Mouse (Mus musculus) erythroblast, adult 5-6 weeks (primary cell): ENCODE measurements at regions not wholly inside any gene's neighbourhood (a gene's known extent, or its start where the extent isn't known, plus 50 kb on each side); places are given as distances from the start of the nearest gene placed in this dataset.
A peak's percentile ranks its signal among the peaks of the same experiment; 100 is the strongest.
"Not testable (repeated sequence)": the region's sequence is repeated elsewhere in the genome, so short reads cannot be mapped to it uniquely, and the experiment has no call there.

ENCODE experiments used
- ATAC-seq: replicated peaks from 2 replicates; pipeline ENCODE4 v1.8.0; 2016; ENCODE audit warnings: moderate number of reproducible peaks, mild to moderate bottlenecking, moderate TSS enrichment, inconsistent platforms; ENCODE audit not compliant: poor library complexity, low FRiP score, severe bottlenecking

DNA sequence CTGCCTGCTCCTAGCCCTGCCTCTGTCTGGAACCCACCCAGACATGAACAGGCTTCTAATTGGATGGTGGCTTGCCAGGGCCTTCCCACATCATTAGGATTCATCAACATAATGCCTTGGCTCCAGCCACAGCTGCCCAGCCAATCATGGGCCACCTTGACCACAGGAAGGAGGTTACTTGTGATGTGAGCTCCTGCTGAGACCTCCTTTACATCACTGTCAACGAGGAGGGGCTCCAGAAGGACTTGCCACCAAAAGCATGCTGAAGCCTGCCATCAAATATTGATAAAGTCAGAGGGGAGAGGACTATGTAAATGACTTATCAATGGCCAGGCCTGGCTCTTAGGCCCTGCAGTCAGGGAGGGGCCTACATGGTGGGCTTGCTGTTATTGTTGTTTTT, 175.6 kb downstream of the Map1s start:
- ATAC-seq = not testable (repeated sequence)

- ATAC-seq = not testable (repeated sequence)
These were observed 145.4 kb upstream of the Myo9b start for GRCm38 (mm10) chr8:71127131-71127530.

GRCm38 (mm10) chr8:71130411-71131261, 141.9 kb upstream of the Myo9b start:
- peak; percentile 60 for ATAC-seq

- peak; percentile 57; the same call in 1 of the 2 replicates for ATAC-seq
These were observed 141.0 kb upstream of the Myo9b start for GRCm38 (mm10) chr8:71131327-71132089.

DNA sequence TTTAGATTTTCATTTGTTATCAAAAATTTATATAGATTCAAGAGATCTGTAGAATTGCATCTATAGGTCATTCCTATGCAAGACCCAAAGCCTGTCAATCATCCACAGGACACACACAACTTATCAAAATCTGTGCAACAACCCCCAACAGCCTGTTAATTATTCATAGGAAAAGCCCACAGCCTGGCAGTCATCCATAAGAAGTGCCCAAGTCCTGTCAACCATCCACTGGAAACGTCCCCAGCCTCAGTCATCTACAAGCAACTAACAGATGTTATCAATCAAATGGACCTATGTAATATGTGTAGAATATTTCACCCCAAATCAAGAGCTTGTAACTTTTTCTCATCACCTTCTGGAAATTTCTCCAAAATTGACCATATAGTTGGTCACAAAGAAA, 139.6 kb upstream of the Myo9b start:
- ATAC-seq = not testable (repeated sequence)

DNA sequence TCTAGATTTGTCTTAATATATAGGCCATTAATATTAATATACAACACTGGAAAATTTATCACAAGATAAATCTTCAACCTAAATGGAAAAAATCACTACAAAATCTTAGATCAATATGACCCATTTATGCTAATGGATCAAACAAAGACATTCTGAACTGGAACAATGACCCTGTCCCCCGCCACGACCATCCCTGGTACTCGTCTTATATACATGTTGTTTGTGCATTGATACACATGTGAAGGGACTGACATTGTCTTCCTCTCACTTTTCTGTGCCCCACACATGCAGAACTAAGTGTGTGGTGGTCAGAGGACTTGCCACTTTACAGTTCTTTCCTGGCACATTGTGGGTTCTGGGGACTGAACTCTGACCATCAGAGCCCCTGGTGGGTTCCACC, 135.4 kb upstream of the Myo9b start:
- ATAC-seq = not testable (repeated sequence)

GRCm38 (mm10) chr8:71142373-71142973, 130.0 kb upstream of the Myo9b start:
- not testable (repeated sequence) for ATAC-seq

DNA sequence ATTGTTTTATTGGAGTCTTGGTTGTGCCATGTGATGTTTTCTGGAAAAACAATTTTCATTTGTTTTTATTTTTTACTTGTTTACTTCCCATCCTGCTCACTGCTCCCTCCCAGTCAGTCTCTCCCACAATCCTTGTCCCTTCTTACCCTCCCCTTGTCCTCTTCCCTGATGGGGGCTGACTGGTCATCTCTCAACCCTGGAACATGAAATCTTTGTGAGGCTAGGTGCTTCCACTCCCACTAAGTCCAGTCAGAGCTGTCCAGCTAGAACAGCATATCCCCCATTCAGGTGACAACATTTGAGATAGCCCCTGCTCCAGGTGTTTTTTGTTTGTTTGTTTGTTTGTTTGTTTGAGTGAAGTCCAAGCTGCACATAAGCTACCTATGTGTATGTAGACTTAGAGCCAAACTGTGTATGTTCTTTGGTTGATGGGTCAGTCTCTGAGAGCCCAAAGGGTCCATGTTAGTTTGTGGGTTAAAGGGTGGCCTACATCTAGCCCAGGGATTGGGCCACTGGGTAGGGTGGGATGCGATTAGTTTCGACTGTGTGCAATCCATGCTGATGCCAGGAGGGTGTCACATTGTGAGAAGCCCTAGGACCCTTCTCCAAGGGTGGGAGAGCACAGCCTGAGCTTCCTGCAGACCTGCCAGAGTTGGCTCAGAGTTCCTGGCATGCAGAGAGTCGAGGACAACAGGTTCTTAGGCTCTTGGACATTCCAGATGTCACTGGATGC, 100.9 kb upstream of the Myo9b start:
- peak; percentile 46; the same call in 1 of the 2 replicates for ATAC-seq

DNA sequence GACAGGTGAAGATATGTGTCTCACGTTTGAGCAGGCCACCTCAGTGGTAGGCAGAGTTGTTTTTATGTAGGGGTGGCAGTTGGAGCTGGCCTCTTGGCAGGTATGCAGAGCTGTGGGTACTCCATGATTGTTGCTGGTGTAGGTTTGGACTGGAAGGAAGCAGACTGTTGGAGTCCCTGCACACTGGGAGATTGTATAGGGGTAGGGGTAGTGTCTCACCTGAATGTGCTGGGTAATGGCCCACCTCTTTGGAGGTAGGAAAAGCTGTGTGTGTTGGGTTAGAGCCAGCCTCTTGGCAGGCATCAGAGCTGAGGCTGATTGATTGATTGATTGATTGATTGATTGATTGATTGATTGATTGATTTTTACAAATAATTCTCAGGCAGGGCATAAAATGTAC, 79.6 kb upstream of the Myo9b start:
- ATAC-seq = 0 out of 2 replicates have a peak, but pooled peaks have one; percentile 42

- not testable (repeated sequence) for ATAC-seq
These were observed 77.3 kb upstream of the Myo9b start for GRCm38 (mm10) chr8:71195006-71195722.
